Comparison of ENCODE assay signal across 8 mouse cellular contexts in the genomic region with DNA sequence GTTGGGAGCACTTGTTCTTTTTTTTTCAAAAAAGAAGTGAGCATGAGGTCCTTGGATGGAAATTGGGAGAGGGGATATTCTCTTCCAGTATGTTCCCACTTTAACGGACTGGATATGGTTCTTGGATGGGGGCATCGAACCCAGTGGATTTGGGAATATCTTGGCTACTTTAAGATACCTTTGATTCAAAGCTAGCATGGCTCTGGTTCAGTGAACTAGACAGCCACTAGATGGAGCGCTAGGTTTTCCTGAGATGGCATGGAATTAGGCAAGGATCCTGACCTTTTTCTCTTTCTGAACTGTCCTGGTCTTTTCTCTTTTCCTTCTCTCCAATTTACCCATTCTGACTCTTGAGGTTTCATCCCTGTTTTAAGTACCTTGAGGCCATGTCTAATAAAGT. TPM values are rescaled to one million over a fixed set of nuclear protein-coding genes. Genes with fewer than 3 reads are reported as not detected.
DNase-seq lines count a peak whose midpoint lies in the region; ATAC-seq lines count a peak whose summit lies in the region.

No protein-coding gene starts in this region.

- ATAC-seq in kidney, embryonic 14.5 days (ENCODE audit: low FRiP score, low TSS enrichment) = no peak
- peak; percentile 68; the same call in 1 of the 2 replicates for ATAC-seq in midbrain, embryonic 16.5 days

- H3K4me1 ChIP-seq in kidney, embryonic 14.5 days (ENCODE audit: control insufficient read depth, insufficient read depth, low read length) = no peaks in the 10 kb centered on the region
- no peaks in the 10 kb centered on the region for H3K4me1 ChIP-seq in midbrain, embryonic 16.5 days (ENCODE audit: control insufficient read depth, insufficient read depth, low read length)

- no peak overlapping the region for H3K9ac ChIP-seq in kidney, embryonic 14.5 days (ENCODE audit: low read depth, low read length)
- H3K9ac ChIP-seq in midbrain, embryonic 16.5 days (ENCODE audit: low read depth, low read length) = no peak overlapping the region

- no peaks in the 10 kb centered on the region for H3K27me3 ChIP-seq in kidney, embryonic 14.5 days (ENCODE audit: control insufficient read depth, insufficient read depth, low read length)
- no peaks in the 10 kb centered on the region for H3K27me3 ChIP-seq in midbrain, embryonic 16.5 days (ENCODE audit: control insufficient read depth, insufficient read depth, low read depth, low read length)

- no peak overlapping the region for H3K27ac ChIP-seq in kidney, embryonic 14.5 days (ENCODE audit: low read depth, low read length)
- H3K27ac ChIP-seq in midbrain, embryonic 16.5 days (ENCODE audit: low read length) = no peak overlapping the region

- no peaks in the 10 kb centered on the region for H3K36me3 ChIP-seq in kidney, embryonic 14.5 days (ENCODE audit: control insufficient read depth, insufficient read depth, low read length)
- no peaks in the 10 kb centered on the region for H3K36me3 ChIP-seq in midbrain, embryonic 16.5 days (ENCODE audit: control insufficient read depth, insufficient read depth, low read length)

- 30% methylated on average over 3 of the region's 3 CpGs for WGBS in kidney, embryonic 14.5 days
- 34% methylated on average over 3 of the region's 3 CpGs for WGBS in midbrain, embryonic 16.5 days

- H3K4me2 ChIP-seq in kidney, embryonic 14.5 days (replicated peaks; ENCODE audit: low read depth, low read length) = no peak overlapping the region
- no peak overlapping the region for H3K4me2 ChIP-seq in midbrain, embryonic 16.5 days (ENCODE audit: low read length)

- H3K4me3 ChIP-seq in kidney, embryonic 14.5 days (ENCODE audit: low read length) = no peak overlapping the region
- no peak overlapping the region for H3K4me3 ChIP-seq in midbrain, embryonic 16.5 days (ENCODE audit: low read depth, low read length)

- H3K9me3 ChIP-seq in kidney, embryonic 14.5 days (ENCODE audit: control insufficient read depth, low read length) = no peaks in the 10 kb centered on the region; the same call in 1 of the 2 replicates
- peaks cover 4% of the 10 kb centered on the region; the same call in 1 of the 2 replicates for H3K9me3 ChIP-seq in midbrain, embryonic 16.5 days (replicated peaks; ENCODE audit: control insufficient read depth, low read length, poor library complexity, severe bottlenecking)

- intact Hi-C loops in heart, postnatal 14 days (cut with DNase I) = loop anchor here (2.0 to 5.0 kb wide), 2 partner anchors 444 to 617 kb away; no protein-coding TSS in a partner anchor
- intact Hi-C loops in left cerebral cortex, postnatal 10 days (cut with DNase I) = loop anchor here (5.0 kb wide), 2 partner anchors 104 to 259 kb away; partner anchors contain the start of genes Ccdc88a and Mtif2

- DNase-seq in kidney, adult 11 months = peak; percentile 15
- peak; percentile 1 for DNase-seq in MEL-GATA-1-ER (ENCODE audit: extremely low read depth, low read depth)
- DNase-seq in cerebellum, postnatal 25 days = peak; percentile 39 to 72
- peak; percentile 22 to 69 for DNase-seq in heart, postnatal 14 days
- peak; percentile 33 to 35 for DNase-seq in left cerebral cortex, postnatal 10 days (ENCODE audit: extremely low spot score in 1 of 2, low spot score in 2 of 2)
- DNase-seq in thymus, postnatal 0 days (ENCODE audit: low spot score) = no peak

RNA-seq across cellular contexts. Expression of gene Cfap36, which starts 20.6 kb away (rescaled TPM):
- 62.7 and 67.0 TPM in 2 replicates for polyA plus RNA-seq in kidney, embryonic 14.5 days (2014; fragmentation: Nextera tagmentation; extraction: Ambion mirVana)
- 10 to 100 TPM; 18.5 to 19.0 TPM for total RNA-seq in heart, postnatal 14 days (2021)
- 100 to 1,000 TPM; 130 to 141 TPM for total RNA-seq in left cerebral cortex, postnatal 10 days (2021)
- polyA plus RNA-seq in midbrain, embryonic 16.5 days (2015; fragmentation: Nextera tagmentation; extraction: Ambion mirVana) = 127 and 132 TPM in 2 replicates
- 62.2 and 67.1 TPM in 2 replicates for polyA plus RNA-seq in thymus, postnatal 0 days (2015; fragmentation: Nextera tagmentation; extraction: Ambion mirVana)
